Mouse (Mus musculus) testis, adult 2 months (tissue): Measurements from ENCODE around the gene Zfp524.

Experiments used
- CTCF ChIP-seq: fragments of 200-500 bp; IDR thresholded peaks from 2 replicates; pipeline ENCODE4 v1.5.1; 2012; ENCODE audit warnings: low read depth, mild to moderate bottlenecking, inconsistent platforms, low read length, moderate library complexity; ENCODE audit not compliant: control insufficient read depth, insufficient read depth, insufficient replicate concordance
- POLR2A ChIP-seq: fragments of 200-500 bp; IDR thresholded peaks from 2 replicates; pipeline ENCODE4 v1.6.1; 2012; ENCODE audit warnings: low read depth, mild to moderate bottlenecking, inconsistent platforms, low read length, moderate library complexity; ENCODE audit not compliant: control insufficient read depth

DNA sequence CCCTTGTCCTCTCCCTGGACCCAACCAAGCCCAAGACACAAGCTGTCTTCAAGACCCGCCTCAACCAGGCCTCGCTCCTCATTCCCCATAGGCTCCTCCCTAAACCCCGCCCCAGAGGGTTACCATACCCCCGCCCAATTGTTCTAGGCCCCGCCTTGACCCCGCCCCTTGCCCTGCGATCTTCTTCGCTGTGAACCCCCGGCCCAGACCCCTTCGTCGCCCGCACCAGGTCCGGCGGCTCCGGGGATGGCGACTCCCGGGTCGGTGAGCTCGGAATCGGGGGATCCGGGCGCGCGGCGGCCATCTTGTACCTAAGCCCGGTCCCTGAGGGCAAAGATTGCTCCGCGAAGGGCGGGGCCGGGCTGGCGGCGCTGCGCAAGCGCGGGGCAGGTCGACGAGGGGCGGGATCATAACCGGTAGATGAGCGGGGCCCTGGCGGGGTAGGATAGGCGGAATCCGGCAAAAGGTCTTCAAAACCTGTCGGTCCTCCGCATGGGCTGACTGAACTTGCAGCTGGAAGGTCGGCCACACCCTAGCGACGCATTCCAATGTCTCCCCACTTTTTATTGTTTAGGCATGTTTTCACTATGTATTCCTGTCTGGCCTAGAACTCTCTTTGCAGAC is 24.0 kb downstream of the Zfp524 start, which contains the start of gene Zfp784:
- TF ChIP-seq CTCF: no peak
- TF ChIP-seq POLR2A: peak; percentile 49
